Mouse (Mus musculus) ZHBTc4 (cell line): ENCODE measurements around the gene Atad5.
A peak's percentile ranks its signal among the peaks of the same experiment; 100 is the strongest.
"Not testable (repeated sequence)": the region's sequence is repeated elsewhere in the genome, so short reads cannot be mapped to it uniquely, and the experiment has no call there.

Experiments used
- DNase-seq: peaks from one replicate; pipeline ENCODE4 v3.0.0-alpha.2; 2011; ENCODE audit warnings: low read depth, low spot score

The Atad5 gene

GRCm38 (mm10) chr11:80088917-80089816 is at the start of gene Atad5:
Gene Atad5 (plus strand): TSS chr11:80089400.
- peak; percentile 94 for DNase-seq

- peak; percentile 78 for DNase-seq
These were observed 46.4 kb upstream of the Atad5 start for GRCm38 (mm10) chr11:80042615-80043418.

GRCm38 (mm10) chr11:80043419-80043817 is 45.8 kb upstream of the Atad5 start:
- DNase-seq: no peak

DNA sequence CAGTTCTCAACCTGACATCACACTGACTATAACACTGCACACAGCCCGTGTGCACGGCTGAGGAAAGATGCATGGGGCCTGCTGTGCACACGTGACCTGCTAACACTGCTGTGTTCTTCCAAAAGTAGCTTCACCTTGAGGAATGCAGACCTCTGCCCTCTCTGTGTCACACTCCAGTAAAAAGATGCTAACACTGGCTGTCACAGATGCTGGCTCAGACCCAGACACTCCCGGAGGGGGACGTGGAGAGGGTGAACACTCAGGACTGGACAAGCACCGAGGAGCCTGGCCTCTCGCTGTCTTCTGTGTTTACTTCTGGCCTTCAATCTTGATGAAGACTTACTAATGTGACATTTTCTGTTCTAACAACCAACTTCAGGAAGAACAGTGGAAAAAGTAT is 42.3 kb upstream of the Atad5 start:
- no peak for DNase-seq

DNA sequence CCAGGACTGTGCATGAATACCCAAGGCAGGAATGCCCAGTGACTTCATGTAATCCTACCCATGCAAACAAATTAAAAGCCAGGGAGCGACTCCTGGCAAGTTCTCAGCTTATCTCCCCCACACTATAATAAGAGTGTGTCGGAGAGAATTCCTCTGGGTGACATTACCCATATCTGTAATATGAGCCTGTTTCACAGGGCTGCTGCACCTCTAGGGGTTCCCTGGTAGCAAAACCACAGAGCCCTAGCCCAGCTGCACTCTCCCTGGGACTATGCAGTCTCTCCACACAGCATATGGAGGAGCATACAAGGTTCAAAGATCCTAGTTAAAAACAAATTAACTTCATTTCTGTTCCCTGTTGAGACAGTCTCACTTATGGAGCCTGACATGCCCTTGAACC is 39.1 kb upstream of the Atad5 start:
- no peak for DNase-seq

DNA sequence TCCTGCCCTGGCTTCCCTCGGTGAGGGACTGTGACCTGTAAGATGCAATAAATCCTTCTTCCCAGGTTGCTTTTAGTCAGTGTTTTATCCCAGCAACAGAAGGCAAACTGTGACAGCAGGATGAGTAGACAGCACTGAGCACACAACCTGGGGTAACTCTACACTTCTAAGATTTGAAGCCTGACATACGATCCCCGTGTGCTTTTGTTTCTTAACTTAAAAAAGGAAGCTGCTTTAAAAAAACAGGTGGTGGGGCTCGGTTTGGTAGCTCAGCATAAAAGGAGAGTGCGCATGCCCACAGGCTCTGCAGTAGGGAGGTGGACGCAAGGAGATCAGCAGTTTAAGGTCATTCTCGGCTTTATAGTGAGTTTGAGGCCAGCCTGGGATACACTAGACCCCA is 36.7 kb upstream of the Atad5 start:
- no peak for DNase-seq

DNA sequence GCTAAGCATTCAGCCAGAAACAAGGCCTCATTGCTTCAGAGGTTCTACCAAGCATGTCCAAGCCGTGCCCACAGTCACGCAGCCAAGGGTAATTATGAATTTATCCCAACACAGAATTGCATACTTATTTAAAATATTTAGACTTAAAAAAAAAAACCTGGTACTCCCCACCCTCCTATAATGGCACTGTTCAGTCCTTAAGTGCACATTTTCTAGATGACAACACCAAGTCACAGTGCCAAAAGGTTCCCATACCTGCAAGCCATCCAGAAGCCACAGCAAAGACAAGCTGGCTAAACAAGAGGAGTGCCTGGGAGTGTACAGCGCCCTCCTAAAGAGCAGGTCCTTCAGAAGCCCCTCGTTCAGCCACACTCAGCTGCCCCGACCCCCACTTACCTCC is 36.0 kb upstream of the Atad5 start:
- no peak for DNase-seq

DNA sequence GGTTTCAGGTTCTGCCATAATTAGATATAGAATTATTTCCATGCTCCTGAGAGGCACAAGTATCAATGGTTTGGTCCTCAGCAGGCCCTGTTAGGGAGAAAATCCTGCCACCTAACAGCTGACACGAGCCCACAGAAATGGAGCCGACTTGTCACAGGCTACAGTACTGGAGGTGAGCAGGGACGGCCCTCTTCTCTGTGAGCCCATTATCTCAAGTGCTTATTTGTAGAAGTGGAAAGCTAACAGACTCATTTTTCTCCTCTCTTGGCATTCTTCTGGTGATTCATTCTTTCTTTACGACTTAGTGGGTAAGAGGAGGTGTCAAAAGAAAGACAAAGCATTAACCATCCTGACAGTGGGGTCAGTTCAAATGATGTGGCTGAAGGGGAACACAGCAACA is 34.5 kb upstream of the Atad5 start:
- no peak for DNase-seq

DNA sequence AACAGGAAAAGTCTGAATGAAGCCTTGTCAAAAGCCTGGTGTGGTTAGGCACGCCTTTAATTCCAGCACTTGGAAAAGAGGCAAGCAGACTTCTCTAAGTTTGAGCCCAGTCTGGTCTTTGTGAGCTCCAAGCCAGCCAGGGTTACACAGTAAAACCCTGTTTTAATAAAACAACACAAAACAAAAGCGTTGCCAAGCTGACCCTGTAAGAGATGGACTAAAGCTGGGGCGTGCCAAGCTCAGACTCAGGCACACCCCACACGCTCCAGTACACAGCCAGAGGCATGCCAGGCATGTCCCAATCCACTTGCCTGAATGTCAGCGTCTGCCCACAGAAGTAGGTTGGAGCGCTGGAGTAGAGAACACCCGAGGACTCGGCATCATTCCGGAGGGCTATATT is 33.1 kb upstream of the Atad5 start:
- no peak for DNase-seq

- no peak for DNase-seq
These were observed 27.0 kb upstream of the Atad5 start for GRCm38 (mm10) chr11:80062159-80062558.

GRCm38 (mm10) chr11:80066373-80066772 is 22.8 kb upstream of the Atad5 start:
- not testable (repeated sequence) for DNase-seq

DNA sequence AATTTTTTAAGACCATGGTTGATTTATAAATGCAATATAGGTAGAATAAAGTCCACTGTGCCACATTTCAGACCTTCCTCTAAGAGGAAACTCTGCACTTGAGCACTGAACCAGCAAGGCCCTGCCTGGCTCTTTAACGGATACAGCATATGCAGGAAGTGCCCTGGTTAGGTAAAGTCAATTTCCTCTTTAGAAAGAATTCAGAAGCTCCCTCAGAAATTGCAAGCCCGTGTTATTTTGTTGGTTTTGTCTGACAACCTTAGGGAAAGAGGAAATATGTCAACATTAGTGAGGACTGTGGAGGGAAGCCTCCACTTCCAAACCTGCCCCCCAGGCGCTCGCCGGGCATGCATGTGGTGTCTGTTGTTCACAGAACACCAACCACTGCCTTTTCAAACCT is 21.6 kb upstream of the Atad5 start:
- DNase-seq: no peak

DNA sequence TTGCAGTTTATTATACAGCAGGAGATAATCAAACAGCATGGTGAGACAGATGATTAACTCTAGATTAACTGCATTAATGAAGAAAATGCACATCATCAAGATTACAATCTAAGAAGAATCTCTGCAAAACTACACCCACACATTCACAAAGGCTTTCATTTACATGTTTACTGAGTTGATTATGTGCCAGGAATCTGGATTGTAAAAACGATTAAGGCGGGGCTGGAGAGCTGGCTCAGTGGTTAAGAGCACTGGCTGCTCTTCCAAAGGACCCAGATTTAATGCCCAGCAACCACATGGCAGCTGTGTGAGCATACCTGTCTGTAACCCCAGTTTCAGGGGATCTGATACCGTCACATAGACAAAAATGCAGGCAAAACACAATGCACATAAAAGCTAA is 19.4 kb upstream of the Atad5 start:
- DNase-seq: no peak

- no peak for DNase-seq
These were observed 18.2 kb upstream of the Atad5 start for GRCm38 (mm10) chr11:80071039-80071438.

GRCm38 (mm10) chr11:80072365-80072764 is 16.8 kb upstream of the Atad5 start:
- DNase-seq: no peak

GRCm38 (mm10) chr11:80075608-80076277 is 13.5 kb upstream of the Atad5 start:
- DNase-seq: no peak

- DNase-seq: no peak
These were observed 11.2 kb upstream of the Atad5 start for GRCm38 (mm10) chr11:80077784-80078545.

- no peak for DNase-seq
These were observed 10.4 kb upstream of the Atad5 start for GRCm38 (mm10) chr11:80078831-80079230.

GRCm38 (mm10) chr11:80079751-80080150 is 9.4 kb upstream of the Atad5 start:
- no peak for DNase-seq

GRCm38 (mm10) chr11:80080381-80080825 is 8.8 kb upstream of the Atad5 start:
- no peak for DNase-seq
